In the genomic region with DNA sequence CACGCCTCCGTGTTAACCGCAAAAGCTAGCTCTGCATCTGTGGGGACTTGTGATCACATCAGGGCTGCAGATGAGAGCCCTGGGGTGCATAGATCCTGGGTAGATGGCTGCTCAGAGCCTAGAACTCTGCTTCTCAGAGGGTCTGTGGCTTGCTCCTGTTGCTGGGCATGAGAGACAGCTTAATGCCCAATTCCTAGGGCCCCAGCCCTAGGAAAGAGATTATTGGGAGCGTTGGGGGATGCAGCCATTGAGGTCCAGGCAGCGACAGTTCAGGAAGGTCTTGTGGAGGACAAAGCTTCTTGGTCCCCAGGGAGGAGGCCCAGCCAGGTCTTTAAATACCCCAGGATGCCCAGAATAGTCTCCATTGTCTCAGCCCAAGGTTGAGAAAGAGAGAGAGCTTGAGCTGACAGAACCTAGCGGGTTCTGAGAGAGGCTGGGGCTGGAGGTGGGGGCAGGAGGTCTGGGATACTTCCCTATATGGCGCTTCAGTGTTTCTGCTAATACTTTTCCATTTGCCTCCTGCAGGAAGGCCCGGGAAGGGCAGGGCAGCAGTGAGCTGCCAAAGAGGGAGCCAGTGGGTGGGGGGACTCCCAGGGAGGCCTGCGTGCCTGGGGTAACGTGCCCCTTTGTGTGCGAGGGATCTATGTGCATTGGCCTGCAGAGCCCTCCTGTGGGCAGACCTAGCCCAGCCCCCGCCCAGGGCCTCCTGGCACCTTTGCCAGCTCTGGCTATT, we compare ENCODE assay signal across 8 mouse cellular contexts. TPM values are rescaled to one million over a fixed set of nuclear protein-coding genes. Genes with fewer than 3 reads are reported as not detected.
DNase-seq lines count a peak whose midpoint lies in the region; ATAC-seq lines count a peak whose summit lies in the region.

No protein-coding gene starts in this region.

- no peaks in the 10 kb centered on the region for H3K27me3 ChIP-seq in lung, embryonic 16.5 days (ENCODE audit: control insufficient read depth, insufficient read depth, low read depth, low read length)
- no peaks in the 10 kb centered on the region for H3K27me3 ChIP-seq in embryonic facial prominence, embryonic 14.5 days (replicated peaks; ENCODE audit: control insufficient read depth, insufficient read depth, low read length)
- H3K27me3 ChIP-seq in heart, embryonic 15.5 days, result no peaks in the 10 kb centered on the region
- H3K27me3 ChIP-seq in neural tube, embryonic 15.5 days (replicated peaks), result no peaks in the 10 kb centered on the region

- H3K36me3 ChIP-seq in lung, embryonic 16.5 days (ENCODE audit: control insufficient read depth, insufficient read depth, low read length), result no peaks in the 10 kb centered on the region
- no peaks in the 10 kb centered on the region for H3K36me3 ChIP-seq in embryonic facial prominence, embryonic 14.5 days (ENCODE audit: control insufficient read depth, insufficient read depth, low read length)
- no peaks in the 10 kb centered on the region for H3K36me3 ChIP-seq in heart, embryonic 15.5 days
- no peaks in the 10 kb centered on the region for H3K36me3 ChIP-seq in neural tube, embryonic 15.5 days

- 16% methylated on average over 12 of the region's 12 CpGs for WGBS in lung, embryonic 16.5 days
- WGBS in embryonic facial prominence, embryonic 14.5 days, result 12% methylated on average over 8 of the region's 12 CpGs
- WGBS in heart, embryonic 15.5 days, result 8% methylated on average over 12 of the region's 12 CpGs
- WGBS in neural tube, embryonic 15.5 days, result 16% methylated on average over 12 of the region's 12 CpGs

- no peak overlapping the region for H3K4me3 ChIP-seq in lung, embryonic 16.5 days (ENCODE audit: low read length)
- no peak overlapping the region for H3K4me3 ChIP-seq in embryonic facial prominence, embryonic 14.5 days (ENCODE audit: low read depth, low read length)
- H3K4me3 ChIP-seq in heart, embryonic 15.5 days, result peak overlapping the region; percentile 1
- H3K4me3 ChIP-seq in neural tube, embryonic 15.5 days (replicated peaks), result no peak overlapping the region

- no peak overlapping the region for H3K4me2 ChIP-seq in lung, embryonic 16.5 days (ENCODE audit: low read depth, low read length)
- peak overlapping the region; percentile 35 for H3K4me2 ChIP-seq in embryonic facial prominence, embryonic 14.5 days (ENCODE audit: low read depth, low read length)
- H3K4me2 ChIP-seq in heart, embryonic 15.5 days, result peak overlapping the region; percentile 45
- no peak overlapping the region for H3K4me2 ChIP-seq in neural tube, embryonic 15.5 days

- H3K4me1 ChIP-seq in lung, embryonic 16.5 days (replicated peaks; ENCODE audit: control insufficient read depth, insufficient read depth, low read length), result peaks cover 76% of the 10 kb centered on the region
- peaks cover 58% of the 10 kb centered on the region for H3K4me1 ChIP-seq in embryonic facial prominence, embryonic 14.5 days (ENCODE audit: control insufficient read depth, insufficient read depth, low read length)
- peaks cover 91% of the 10 kb centered on the region for H3K4me1 ChIP-seq in heart, embryonic 15.5 days (replicated peaks)
- peaks cover 61% of the 10 kb centered on the region for H3K4me1 ChIP-seq in neural tube, embryonic 15.5 days

- no peak for DNase-seq in lung, adult 18-20 months
- peak; percentile 86 for DNase-seq in embryonic facial prominence, embryonic 14.5 days (ENCODE audit: low spot score)
- peak; percentile 69 to 83 for DNase-seq in kidney, postnatal 25 days
- DNase-seq in right cerebral cortex, adult 18-20 months, result no peak
- DNase-seq in layer of hippocampus, adult 9-10 months (ENCODE audit: low spot score), result no peak

- no peaks in the 10 kb centered on the region for H3K9me3 ChIP-seq in lung, embryonic 16.5 days (ENCODE audit: control insufficient read depth, low read length)
- H3K9me3 ChIP-seq in embryonic facial prominence, embryonic 14.5 days (ENCODE audit: control insufficient read depth, low read length), result no peaks in the 10 kb centered on the region
- H3K9me3 ChIP-seq in heart, embryonic 15.5 days (replicated peaks), result no peaks in the 10 kb centered on the region
- no peaks in the 10 kb centered on the region for H3K9me3 ChIP-seq in neural tube, embryonic 15.5 days (replicated peaks)

- H3K27ac ChIP-seq in lung, embryonic 16.5 days (ENCODE audit: low read length), result peak overlapping the region; percentile 84
- peak overlapping the region; percentile 90 for H3K27ac ChIP-seq in embryonic facial prominence, embryonic 14.5 days (replicated peaks; ENCODE audit: low read depth, low read length)
- peak overlapping the region; percentile 96 for H3K27ac ChIP-seq in heart, embryonic 15.5 days
- peak overlapping the region; percentile 65 for H3K27ac ChIP-seq in neural tube, embryonic 15.5 days (replicated peaks)

- peak; percentile 50 for ATAC-seq in lung, embryonic 16.5 days (ENCODE audit: low read depth)
- ATAC-seq in embryonic facial prominence, embryonic 14.5 days (ENCODE audit: low read depth), result peak; percentile 74
- ATAC-seq in heart, embryonic 15.5 days (replicated peaks; ENCODE audit: insufficient number of reproducible peaks, insufficient read depth, low FRiP score, low read depth), result peak; percentile 82
- ATAC-seq in neural tube, embryonic 15.5 days (ENCODE audit: low FRiP score), result no peak

- 0 out of 2 replicates have a peak overlapping the region, but pooled peaks have one; percentile 3 for H3K9ac ChIP-seq in lung, embryonic 16.5 days (ENCODE audit: low read length)
- H3K9ac ChIP-seq in embryonic facial prominence, embryonic 14.5 days (ENCODE audit: low read depth, low read length), result peak overlapping the region; percentile 48
- H3K9ac ChIP-seq in heart, embryonic 15.5 days, result peak overlapping the region; percentile 42
- H3K9ac ChIP-seq in neural tube, embryonic 15.5 days (replicated peaks), result no peak overlapping the region

RNA-seq across cellular contexts. Expression of gene Hspg2, which starts 20.2 kb away (rescaled TPM):
- polyA plus RNA-seq in lung, embryonic 16.5 days (2015; fragmentation: Nextera tagmentation; extraction: Ambion mirVana), result 34.7 and 35.2 TPM in 2 replicates
- 64.8 and 67.2 TPM in 2 replicates for polyA plus RNA-seq in embryonic facial prominence, embryonic 14.5 days (2014; fragmentation: Nextera tagmentation; extraction: Ambion mirVana)
- polyA plus RNA-seq in heart, embryonic 15.5 days (2015; fragmentation: Nextera tagmentation; extraction: Ambion mirVana), result 41.3 and 56.3 TPM in 2 replicates
- 7.5 and 9.8 TPM in 2 replicates for polyA plus RNA-seq in neural tube, embryonic 15.5 days (2015; fragmentation: Nextera tagmentation; extraction: Ambion mirVana)

RNA-seq across cellular contexts. Expression of gene 1700013G24Rik, which starts 35.7 kb away (rescaled TPM):
- not detected in 2 replicates for polyA plus RNA-seq in lung, embryonic 16.5 days (2015; fragmentation: Nextera tagmentation; extraction: Ambion mirVana)
- 0.17 and 0.46 TPM in 2 replicates for polyA plus RNA-seq in embryonic facial prominence, embryonic 14.5 days (2014; fragmentation: Nextera tagmentation; extraction: Ambion mirVana)
- not detected in 2 replicates for polyA plus RNA-seq in heart, embryonic 15.5 days (2015; fragmentation: Nextera tagmentation; extraction: Ambion mirVana)
- not detected in 2 replicates for polyA plus RNA-seq in neural tube, embryonic 15.5 days (2015; fragmentation: Nextera tagmentation; extraction: Ambion mirVana)

RNA-seq across cellular contexts. Expression of gene Cela3b, which starts 58.4 kb away (rescaled TPM):
- polyA plus RNA-seq in lung, embryonic 16.5 days (2015; fragmentation: Nextera tagmentation; extraction: Ambion mirVana), result not detected in 2 replicates
- polyA plus RNA-seq in embryonic facial prominence, embryonic 14.5 days (2014; fragmentation: Nextera tagmentation; extraction: Ambion mirVana), result 0.30 and 0.56 TPM in 2 replicates
- polyA plus RNA-seq in heart, embryonic 15.5 days (2015; fragmentation: Nextera tagmentation; extraction: Ambion mirVana), result not detected in 2 replicates
- polyA plus RNA-seq in neural tube, embryonic 15.5 days (2015; fragmentation: Nextera tagmentation; extraction: Ambion mirVana), result 0.86 TPM in 1 of 2 replicates, not detected in the other

Comparison
In these comparisons a context has a peak if more than half of its experiments do, and no peak if none do; other contexts are left out.
1. H3K4me2 ChIP-seq: peak in embryonic facial prominence, embryonic 14.5 days (single experiment) and heart, embryonic 15.5 days (single experiment); none in lung, embryonic 16.5 days (single experiment) and neural tube, embryonic 15.5 days (single experiment).
2. DNase-seq: peak in embryonic facial prominence, embryonic 14.5 days (single experiment) and kidney, postnatal 25 days (2 of 2); none in lung, adult 18-20 months (0 of 2), right cerebral cortex, adult 18-20 months (single experiment) and layer of hippocampus, adult 9-10 months (single experiment).
3. Peak in every context shown above with its lines, with median percentiles within 50 percentile points of each other: H3K27ac ChIP-seq.